Mouse (Mus musculus) right cerebral cortex, postnatal 10 days (tissue): ENCODE results near the gene Ermard.
A peak's percentile ranks its signal among the peaks of the same experiment; 100 is the strongest.

Experiments used
- DNase-seq, 2 experiments: peaks; one replicate each; pipeline ENCODE4 v3.0.0; 2021; ENCODE audit warnings: low spot score in 2 of 2

Ermard gene

DNA sequence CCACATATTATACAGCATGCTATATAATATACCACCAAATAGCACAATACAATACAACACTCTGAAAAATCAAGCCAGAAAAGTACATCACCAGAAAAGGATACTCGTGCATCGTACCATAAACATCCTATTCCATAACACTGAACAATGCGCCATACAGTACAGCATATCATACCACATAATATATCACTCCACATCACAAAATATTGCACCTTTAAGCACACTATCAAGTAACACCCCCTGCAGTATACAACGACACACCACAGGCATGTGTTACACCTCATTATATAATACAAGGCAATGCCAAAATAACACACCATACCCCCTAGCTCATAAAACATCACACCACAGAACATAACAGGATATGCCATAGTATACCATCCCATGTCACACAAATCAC, 79.1 kb downstream of the Ermard start:
- DNase-seq = no peak

DNA sequence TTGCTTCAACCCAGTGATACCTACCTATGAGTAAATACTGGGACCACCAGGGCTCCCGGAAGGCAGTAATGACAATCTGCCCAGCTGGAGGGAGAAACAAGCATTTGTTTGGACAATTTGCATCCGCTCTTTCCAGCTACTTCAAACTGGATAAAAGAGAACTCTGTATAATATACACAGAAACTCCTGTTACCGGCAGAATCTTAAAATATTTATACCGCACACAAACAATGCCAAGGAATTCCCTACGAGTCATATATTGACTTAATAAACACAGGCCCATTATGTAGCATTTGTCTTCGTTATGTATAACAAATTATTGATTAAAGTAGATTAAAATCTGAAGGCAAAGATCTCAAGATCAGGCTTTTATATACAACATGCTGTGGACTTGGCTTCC, 79.6 kb downstream of the Ermard start:
- no peak for DNase-seq

GRCm38 (mm10) chr17:15129630-15130287, 88.8 kb downstream of the Ermard start:
- no peak for DNase-seq

DNA sequence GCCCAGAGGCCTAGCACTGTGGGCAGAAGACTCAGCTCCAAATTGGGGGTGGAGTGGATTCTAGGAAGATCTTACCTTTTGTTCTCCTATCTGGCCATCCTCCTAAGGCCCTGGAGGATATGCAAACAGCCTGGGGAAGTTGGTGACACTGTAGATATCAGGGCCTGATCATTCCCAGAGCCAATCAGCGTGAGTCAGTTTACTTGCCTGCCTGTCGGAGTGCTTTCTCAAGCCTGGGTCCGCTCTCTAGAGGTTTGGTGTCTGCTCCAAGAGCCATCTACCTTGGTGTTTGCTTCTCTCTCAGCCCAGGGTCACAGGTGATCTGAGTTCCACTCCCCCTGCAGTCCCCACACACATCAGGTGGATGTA, 89.3 kb downstream of the Ermard start:
- no peak for DNase-seq

DNA sequence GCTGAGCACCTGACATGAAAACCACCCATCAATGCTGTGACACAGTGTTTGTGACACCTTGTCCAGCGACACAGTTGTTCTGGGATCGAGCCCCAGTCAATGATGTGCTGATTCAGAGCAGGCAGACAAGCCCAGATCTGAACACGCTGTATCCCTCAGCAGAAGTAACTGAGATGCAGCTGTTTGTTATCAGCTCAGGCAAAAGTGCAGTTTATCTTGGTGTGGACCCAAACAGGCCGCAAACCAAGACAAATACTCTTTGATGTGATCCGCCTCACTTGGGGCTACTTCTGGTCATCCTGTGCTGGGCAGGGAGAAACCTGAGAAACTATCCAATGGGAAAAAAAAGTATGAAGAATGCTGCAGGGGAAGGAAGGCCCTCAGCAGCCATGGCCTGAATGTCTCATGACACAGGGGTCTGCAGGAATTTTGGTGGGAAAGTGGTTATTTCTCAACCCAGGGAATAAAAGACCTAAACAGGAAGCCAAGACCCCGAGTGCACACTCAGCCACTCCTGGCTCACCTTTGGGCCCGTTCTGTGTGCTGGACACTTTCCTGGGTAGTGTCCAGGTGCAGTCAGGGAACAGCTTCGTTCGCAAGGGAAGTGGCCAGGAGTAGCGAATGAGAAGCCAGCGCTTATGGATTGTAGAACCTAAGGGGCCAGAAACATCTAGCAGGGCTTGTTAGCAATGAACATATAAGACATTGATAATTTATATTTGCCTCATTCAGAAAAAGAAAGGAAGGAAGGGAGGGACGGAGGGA, 94.1 kb downstream of the Ermard start:
- no peak for DNase-seq

DNA sequence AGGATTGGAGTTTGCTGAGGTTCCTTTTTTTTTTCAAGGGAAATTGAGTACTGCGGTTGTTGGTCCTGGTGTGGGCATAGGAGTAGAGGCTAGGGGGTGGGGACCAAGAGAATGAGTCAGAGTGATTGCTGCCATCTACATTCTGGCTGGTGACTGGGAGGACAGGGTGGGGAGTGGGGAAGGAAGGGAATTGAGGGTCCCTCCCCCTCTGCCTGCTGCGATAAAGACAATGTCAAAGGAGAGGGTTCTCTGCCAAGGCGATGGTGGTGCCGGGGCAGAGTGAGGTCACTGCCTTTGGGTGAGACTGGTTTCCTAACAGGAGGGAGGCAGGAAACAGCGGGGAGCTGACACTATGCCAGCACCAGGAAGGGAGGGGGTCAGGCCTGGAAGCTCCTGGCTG, 96.4 kb downstream of the Ermard start:
- peak in 1 of 2 experiments; percentile 24 for DNase-seq
